Mouse (Mus musculus) thymus, adult 18-20 months (tissue): ENCODE data around the gene Zfp358.
A peak's percentile ranks its signal among the peaks of the same experiment; 100 is the strongest.

Experiments used
- DNase-seq, 2 experiments: peaks; one replicate each; pipeline ENCODE4 v3.0.0; 2022; ENCODE audit warnings: mixed read lengths in 2 of 2

Zfp358 gene

GRCm38 (mm10) chr8:3500235-3501090, 7.5 kb downstream of the Zfp358 start, which contains the start of gene Mcoln1:
Gene Mcoln1 (plus strand): TSS chr8:3500457.
- peak; percentile 96 to 97 for DNase-seq

- DNase-seq, result no peak
Measured at GRCm38 (mm10) chr8:3502217-3502616, 9.3 kb downstream of the Zfp358 start.

- DNase-seq, result no peak
Measured at GRCm38 (mm10) chr8:3507979-3508754, 15.2 kb downstream of the Zfp358 start.

GRCm38 (mm10) chr8:3514681-3515247, 21.8 kb downstream of the Zfp358 start:
- DNase-seq, result no peak

GRCm38 (mm10) chr8:3515260-3515671, 22.3 kb downstream of the Zfp358 start, which contains the start of gene Pnpla6:
Gene Pnpla6 (plus strand): TSS chr8:3515384.
- peak; percentile 72 to 81 for DNase-seq

- peak in 1 of 2 experiments; percentile 29 for DNase-seq
Measured at GRCm38 (mm10) chr8:3515771-3516417, 23.0 kb downstream of the Zfp358 start.

- peak; percentile 87 to 92 for DNase-seq
Measured at GRCm38 (mm10) chr8:3516450-3517116, 23.6 kb downstream of the Zfp358 start.

- DNase-seq, result no peak
Measured at GRCm38 (mm10) chr8:3517117-3517495, 24.2 kb downstream of the Zfp358 start.

GRCm38 (mm10) chr8:3522007-3522697, 29.2 kb downstream of the Zfp358 start:
- DNase-seq, result no peak

- no peak for DNase-seq
Measured at GRCm38 (mm10) chr8:3530816-3531215, 37.9 kb downstream of the Zfp358 start.

- no peak for DNase-seq
Measured at GRCm38 (mm10) chr8:3531936-3532335, 39.0 kb downstream of the Zfp358 start.

- DNase-seq, result no peak
Measured at GRCm38 (mm10) chr8:3536053-3536841, 43.3 kb downstream of the Zfp358 start.

- no peak for DNase-seq
Measured at GRCm38 (mm10) chr8:3536940-3537339, 44.0 kb downstream of the Zfp358 start.

- DNase-seq, result no peak
Measured at GRCm38 (mm10) chr8:3537666-3538065, 44.7 kb downstream of the Zfp358 start.

- no peak for DNase-seq
Measured at GRCm38 (mm10) chr8:3539146-3539545, 46.2 kb downstream of the Zfp358 start.

GRCm38 (mm10) chr8:3540076-3540475, 47.1 kb downstream of the Zfp358 start:
- DNase-seq, result no peak

GRCm38 (mm10) chr8:3546511-3546910, 53.6 kb downstream of the Zfp358 start:
- DNase-seq, result no peak
